Comparison of ENCODE assay signal across 28 mouse cellular contexts in genomic region chr9:86781426-86781825, GRCm38 (mm10). TPM values are rescaled to one million over a fixed set of nuclear protein-coding genes. Genes with fewer than 3 reads are reported as not detected.
"Had no signal": no experiment of that assay in that cellular context is flagged by ENCODE, and none has a peak within 500 bp of the region (broad histone marks: within the 10 kb centered on the region; RNA-seq: fewer than 3 reads in every experiment).

No protein-coding gene starts in this region.

- H3K27ac ChIP-seq: heart, embryonic 13.5 days; heart, embryonic 15.5 days; hindbrain, embryonic 13.5 days; hindbrain, embryonic 15.5 days; hindbrain, postnatal 0 days; kidney, embryonic 15.5 days; kidney, postnatal 0 days; limb, embryonic 13.5 days; limb, embryonic 15.5 days; liver, embryonic 12.5 days; liver, embryonic 14.5 days had no signal

- H3K27me3 ChIP-seq: heart, embryonic 13.5 days; heart, embryonic 15.5 days; hindbrain, embryonic 13.5 days; hindbrain, embryonic 15.5 days; kidney, embryonic 15.5 days; limb, embryonic 13.5 days; limb, embryonic 15.5 days; liver, embryonic 12.5 days had no signal

- H3K9ac ChIP-seq: heart, embryonic 13.5 days; heart, embryonic 15.5 days; hindbrain, embryonic 13.5 days; hindbrain, embryonic 15.5 days; kidney, embryonic 15.5 days; limb, embryonic 13.5 days; limb, embryonic 15.5 days; liver, embryonic 12.5 days; liver, embryonic 14.5 days had no signal

- ATAC-seq: hindbrain, postnatal 0 days; intestine, embryonic 16.5 days; liver, embryonic 12.5 days had no signal

- H3K4me1 ChIP-seq: heart, embryonic 13.5 days; heart, embryonic 15.5 days; hindbrain, embryonic 13.5 days; hindbrain, embryonic 15.5 days; kidney, embryonic 15.5 days; limb, embryonic 15.5 days; liver, embryonic 12.5 days had no signal

- H3K36me3 ChIP-seq: kidney, embryonic 15.5 days; limb, embryonic 13.5 days; limb, embryonic 15.5 days; liver, embryonic 12.5 days had no signal

- H3K9me3 ChIP-seq: heart, embryonic 13.5 days; heart, embryonic 15.5 days; hindbrain, embryonic 13.5 days; hindbrain, embryonic 15.5 days; kidney, embryonic 15.5 days; limb, embryonic 13.5 days; limb, embryonic 15.5 days; liver, embryonic 12.5 days had no signal

- H3K4me2 ChIP-seq: heart, embryonic 11.5 days; heart, embryonic 13.5 days; heart, embryonic 15.5 days; hindbrain, embryonic 13.5 days; hindbrain, embryonic 15.5 days; kidney, embryonic 15.5 days; limb, embryonic 13.5 days; limb, embryonic 15.5 days; liver, embryonic 12.5 days had no signal

- DNase-seq: gastrocnemius, postnatal 14 days; gastrocnemius, postnatal 36 days; heart, adult 18-20 months; heart, postnatal 14 days; heart, postnatal 36 days; kidney, adult 11 months; kidney, adult 2 months; kidney, adult 9 months; kidney, postnatal 14 days; kidney, postnatal 36 days; layer of hippocampus, adult 9-11 months; layer of hippocampus, postnatal 36 days; left cerebral cortex, postnatal 4 days had no signal

- H3K4me3 ChIP-seq: heart, embryonic 13.5 days; heart, embryonic 15.5 days; hindbrain, embryonic 13.5 days; hindbrain, embryonic 15.5 days; kidney, embryonic 15.5 days; limb, embryonic 13.5 days; limb, embryonic 15.5 days; liver, embryonic 12.5 days had no signal

RNA-seq across cellular contexts. Expression of gene Prss35, which starts 38.0 kb away (rescaled TPM):
- total RNA-seq: hematopoietic stem cell, adult 5-6 weeks; liver, adult 2 months had no signal
- polyA plus RNA-seq: liver, adult 2 months had no signal
